Mouse (Mus musculus) Muller cell, postnatal 12 days (primary cell): ENCODE results near the gene Trp53inp2.

Experiments used
- DNase-seq: peaks from one replicate; pipeline ENCODE4 v3.0.0-alpha.2; 2015; ENCODE audit errors: inconsistent ontology term

Gene Trp53inp2

DNA sequence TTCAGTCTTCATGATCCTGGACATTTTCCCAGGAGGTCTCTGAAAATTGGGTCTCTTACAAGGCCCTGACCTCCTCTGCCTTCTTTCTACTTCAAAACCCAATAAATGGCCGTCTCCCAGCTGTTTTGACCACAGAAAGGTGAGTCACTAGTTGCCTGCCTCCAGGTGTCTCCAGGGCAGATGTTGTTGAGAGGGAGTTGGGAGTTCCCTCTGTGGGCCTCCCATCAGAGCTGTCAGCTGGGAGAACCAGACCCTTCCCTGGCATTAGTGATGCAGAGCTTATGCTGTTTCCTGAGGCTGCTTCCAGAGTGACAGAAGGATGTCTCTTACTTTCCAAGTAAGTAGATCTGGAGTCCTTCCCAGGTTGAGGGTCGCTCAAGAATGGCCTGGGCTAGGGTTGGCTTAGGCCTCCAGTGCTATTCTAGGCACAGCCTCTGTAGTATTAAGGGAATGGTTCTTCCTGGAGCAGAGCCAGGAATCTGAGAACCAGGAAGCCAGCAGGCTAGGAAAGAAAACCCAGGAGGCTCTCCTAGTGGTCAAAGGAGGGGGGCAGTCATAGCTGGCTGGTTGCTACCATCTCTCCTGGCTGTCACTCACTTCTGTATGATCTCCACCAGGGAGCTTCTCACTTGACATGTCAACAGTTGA, 2.1 kb downstream of the Trp53inp2 start:
- DNase-seq, result peak; percentile 41

DNA sequence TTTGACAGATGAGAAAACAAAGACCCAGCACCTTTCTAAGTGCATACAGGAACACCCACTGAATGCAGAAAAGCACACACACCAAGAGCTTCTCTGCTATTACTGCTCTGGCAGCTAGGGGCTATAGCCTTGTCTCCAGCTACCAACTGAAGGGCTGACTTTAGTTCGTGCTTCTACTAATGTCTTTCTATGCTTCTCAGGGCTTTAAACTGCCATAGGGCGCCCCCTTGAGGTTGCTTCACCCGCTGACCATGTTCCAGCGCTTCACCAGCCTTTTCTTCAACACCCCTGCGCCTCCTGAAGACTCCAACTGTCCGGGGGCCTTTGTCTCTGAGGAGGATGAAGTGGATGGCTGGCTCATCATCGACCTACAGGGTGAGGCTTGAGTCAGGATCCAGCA, 4.2 kb downstream of the Trp53inp2 start:
- DNase-seq, result peak; percentile 69

DNA sequence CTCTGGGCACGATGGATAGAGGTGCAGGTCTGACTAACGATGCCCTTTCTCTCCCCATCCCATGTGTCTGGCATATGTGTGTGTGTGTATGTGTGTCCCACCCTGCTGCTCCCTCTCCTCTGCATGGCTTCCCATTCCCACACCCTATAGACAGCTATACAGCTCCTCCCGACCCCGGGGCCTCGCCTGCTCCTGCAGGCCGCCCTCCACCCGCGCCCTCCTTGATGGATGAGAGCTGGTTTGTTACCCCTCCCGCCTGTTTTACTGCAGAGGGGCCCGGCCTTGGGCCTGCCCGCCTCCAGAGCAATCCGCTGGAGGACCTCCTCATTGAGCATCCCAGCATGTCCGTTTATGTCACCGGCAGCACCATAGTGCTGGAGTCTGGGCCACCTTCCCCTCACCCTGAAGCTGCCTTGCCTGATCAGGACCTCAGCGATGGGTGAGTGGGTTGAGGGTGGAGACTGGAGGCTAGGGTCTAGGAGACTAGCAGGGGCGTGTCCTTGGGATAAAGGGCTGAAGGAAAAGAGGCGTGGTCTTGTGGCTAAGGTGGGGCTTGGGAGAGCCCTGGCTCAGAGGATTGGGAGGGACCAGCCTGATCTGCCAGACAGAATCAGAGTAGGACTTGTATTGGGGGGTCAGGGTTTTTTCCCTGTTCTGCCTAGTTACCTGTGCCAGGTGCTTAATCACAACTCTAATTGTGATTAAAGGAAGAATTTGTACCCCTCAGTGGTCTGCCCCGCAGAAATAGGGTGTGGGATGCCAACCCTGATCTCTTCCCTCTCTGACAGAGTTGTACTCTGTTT, 5.1 kb downstream of the Trp53inp2 start:
- DNase-seq, result no peak

DNA sequence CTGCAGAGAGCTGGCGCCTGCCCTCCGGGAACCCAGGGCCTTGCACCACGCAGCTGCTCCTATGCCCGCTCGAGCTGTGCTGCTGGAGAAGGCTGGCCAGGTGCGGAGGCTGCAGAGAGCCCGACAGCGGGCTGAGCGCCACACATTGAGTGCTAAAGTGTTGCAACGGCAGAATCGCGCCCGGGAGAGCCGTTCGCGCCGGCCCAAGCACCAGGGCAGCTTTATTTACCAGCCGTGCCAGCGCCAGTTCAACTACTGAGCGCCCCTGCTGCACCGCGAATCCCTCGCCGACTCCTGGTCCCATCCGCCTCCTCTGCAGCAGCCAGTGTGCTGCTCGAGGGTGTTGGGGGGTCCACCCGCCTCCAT, 5.7 kb downstream of the Trp53inp2 start:
- no peak for DNase-seq

DNA sequence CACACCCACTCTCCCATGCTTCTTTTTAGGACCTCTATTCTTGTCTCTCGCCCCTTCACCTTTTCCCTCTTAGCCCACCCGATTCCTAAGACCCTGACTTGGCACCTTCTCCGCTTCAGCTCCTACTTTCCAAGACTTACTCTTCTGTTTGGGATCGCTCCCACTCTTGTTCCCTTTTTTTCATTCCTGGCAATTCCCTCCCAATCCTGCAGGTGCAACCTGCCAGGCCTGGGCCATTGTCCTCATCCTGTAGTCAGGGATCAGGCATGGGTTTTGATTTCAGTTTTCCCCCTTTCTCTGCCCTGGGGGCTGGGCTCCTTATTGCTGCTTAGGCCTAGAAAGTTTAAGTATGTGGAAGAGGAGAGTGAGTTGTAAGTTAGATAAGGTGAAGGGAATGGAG, 6.2 kb downstream of the Trp53inp2 start:
- no peak for DNase-seq

DNA sequence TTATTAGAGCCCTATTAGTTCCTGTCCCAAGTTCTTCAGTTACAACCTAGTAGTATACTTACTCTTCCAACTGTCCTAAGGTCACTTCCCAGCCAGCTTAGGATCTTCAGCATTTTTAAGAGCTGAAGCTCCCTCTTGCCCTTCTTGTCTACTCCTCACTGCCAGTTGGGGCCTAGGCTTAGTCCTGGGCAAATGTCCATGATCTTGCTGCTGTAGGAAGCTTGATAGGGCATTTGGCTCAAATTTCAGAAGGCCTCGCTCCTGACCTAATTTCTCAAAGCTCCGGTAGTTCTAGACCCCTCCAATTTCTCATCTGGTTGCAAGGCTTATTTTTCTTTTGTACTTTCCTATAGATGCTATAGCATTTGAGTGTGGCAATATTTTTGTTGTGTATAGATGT, 7.7 kb downstream of the Trp53inp2 start:
- no peak for DNase-seq

DNA sequence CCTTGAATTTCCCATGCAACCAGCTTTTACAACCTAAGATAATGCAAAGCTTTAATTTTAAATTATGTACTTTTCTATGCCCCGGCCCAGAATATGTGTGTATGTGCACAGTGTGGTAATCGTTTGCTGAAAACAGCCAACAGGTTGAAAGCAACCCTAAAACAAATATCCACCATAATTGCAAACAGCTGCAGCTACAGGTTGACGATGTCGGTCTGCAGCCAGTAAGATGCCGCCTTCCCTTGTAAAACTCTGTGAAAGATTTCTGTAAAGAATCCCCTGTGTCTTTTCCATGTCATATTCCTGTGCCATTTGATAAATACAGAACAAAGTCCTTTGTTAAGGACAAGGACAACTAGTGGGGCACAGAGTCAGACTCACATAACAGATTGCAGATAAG, 13.7 kb downstream of the Trp53inp2 start:
- no peak for DNase-seq

DNA sequence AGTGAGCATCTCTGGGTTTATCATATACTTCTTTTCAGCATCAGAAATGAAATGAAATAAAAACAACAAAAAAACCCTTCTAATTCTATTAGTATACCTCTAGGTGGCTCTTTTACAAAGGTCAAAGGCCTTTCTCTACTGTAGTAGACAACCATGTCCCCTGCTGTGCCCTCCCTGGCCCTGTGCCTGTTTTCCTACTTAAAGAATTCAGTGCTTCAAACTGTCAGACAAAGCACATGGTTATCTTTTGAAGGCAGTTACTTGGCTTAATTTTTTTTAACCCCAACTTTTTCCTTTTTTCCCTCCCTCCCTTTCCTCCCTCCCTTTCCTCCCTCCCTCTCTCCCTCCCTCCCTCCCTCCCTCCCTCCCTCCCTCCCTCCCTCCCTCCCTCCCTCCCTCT, 19.4 kb downstream of the Trp53inp2 start:
- no peak for DNase-seq

DNA sequence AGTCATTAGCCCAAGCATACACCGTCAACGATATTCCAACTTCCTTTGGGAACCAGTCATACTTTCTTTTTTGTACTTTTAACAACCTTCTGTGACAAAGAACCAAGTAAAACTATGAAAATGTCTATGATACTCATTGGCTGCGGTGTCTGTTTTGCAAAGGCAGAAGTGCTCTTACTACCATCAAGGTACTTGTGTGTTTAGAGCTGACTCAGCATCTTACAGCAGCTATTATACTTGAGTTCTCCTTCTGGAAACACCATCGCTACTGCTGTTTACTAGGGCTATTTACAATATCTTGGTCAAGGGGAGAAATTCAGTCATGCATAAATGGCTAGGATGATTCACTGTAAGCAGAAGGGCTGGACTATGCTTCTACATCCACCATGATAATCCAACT, 21.1 kb downstream of the Trp53inp2 start:
- DNase-seq, result no peak

DNA sequence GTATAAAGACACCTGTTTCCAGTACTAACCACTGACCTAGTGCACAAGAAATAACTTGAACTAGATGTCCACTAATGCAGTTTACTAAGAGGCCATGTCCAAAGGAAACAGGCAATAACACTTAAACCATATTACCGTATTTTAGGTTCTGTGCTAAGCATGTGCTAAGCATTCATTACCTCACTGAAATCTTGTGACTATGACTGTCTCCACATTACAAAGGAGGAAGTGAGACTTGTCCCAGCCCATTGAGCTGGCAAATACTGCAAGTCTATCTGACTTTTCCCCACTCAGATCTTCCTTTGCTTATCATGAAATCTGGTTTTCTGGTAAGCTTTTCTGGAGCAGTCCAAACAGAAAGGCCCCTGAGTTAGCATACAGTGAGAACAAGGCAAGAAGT, 23.8 kb downstream of the Trp53inp2 start:
- DNase-seq, result no peak

DNA sequence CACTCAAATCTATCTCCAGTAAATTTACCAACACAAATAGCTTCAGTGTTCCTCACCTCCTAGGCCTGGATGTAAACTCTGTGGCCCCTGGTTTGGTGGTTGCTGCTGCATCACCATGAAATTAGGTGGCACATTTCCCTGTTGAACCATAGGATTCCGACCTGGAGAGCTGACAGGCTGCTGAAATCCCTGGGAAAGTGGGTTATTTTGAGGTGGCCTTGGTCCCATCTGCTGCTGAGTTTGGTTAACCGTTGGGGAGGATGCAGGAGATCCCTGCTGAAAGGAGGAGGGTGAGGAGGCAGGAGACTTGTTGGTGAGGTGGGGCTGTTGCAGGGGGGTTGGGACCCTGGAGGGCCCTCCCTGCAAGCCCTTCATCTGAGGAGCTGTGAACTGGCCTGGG, 40.1 kb downstream of the Trp53inp2 start:
- no peak for DNase-seq

DNA sequence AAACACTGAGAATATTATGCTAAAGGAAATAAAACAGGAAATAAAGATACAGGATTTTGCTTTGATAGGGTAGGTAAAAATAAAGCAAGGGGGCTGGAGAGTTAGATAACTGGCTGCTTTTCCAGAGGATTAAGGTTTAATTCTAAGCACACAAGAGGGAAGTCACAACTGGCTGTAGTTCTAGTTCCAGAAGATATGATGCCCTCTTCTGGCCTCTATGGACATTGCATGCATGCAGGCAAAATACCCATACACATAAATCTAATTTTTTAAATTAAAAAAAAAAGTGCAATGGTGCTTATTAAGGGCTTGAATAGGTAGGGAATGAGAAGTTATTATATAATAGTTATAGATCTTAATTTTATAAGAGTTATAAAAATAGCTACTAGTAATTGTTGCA, 55.6 kb downstream of the Trp53inp2 start:
- DNase-seq, result no peak
